Mouse (Mus musculus) telencephalon, adult 2 months (tissue): Measurements from ENCODE around the gene Gm21992.
"Not testable (repeated sequence)": the region's sequence is repeated elsewhere in the genome, so short reads cannot be mapped to it uniquely, and the experiment has no call there.

ENCODE experiments used
- DNase-seq: peaks from one replicate; pipeline ENCODE4 v3.0.0-alpha.2; 2011; ENCODE audit warnings: low read depth, low spot score

Gene Gm21992

DNA sequence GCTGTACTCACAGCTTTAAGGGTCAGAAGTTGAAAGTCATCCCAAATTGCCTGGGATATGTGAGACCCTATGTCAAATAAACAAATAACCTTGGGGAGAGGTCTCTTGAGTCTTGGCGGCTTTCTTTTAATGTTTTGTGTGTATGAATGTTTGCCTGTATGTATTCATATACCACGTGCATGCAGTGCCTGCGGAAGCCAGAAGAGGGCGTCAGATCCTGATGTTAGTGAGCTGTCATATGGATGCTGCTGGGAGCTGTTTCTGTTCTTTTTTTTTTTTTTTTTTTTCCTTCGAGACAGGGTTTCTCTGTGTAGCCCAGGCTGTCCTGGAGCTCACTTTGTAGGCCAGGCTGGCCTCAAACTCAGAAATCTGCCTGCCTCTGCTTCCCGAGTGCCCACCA, 1.6 kb upstream of the Gm21992 start:
- no peak for DNase-seq

DNA sequence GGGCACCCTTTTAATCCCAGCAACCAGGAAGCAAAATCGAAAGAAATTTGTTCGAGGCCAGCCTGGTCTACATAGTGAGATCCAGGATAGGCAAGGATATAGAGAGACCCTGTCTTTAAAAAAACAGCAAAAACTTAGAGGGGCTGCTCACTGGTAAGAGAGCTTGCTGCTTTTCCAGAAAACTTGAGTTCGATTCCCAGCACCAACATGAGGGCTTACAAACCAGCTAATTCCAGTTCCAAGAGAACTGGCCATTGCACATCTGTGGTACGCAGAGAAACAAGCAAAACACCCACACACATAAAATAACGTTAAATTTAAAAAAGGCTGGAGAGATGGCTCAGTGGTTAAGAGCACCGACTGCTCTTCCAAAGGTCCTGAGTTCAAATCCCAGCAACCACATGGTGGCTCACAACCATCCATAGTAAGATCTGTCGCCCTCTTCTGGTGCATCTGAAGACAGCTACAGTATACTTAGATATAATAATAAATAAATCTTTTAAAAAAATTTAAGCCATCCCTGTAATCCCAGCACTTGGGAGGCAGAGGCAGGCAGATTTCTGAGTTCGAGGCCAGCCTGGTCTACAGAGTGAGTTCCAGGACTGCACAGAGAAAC, 1.0 kb upstream of the Gm21992 start:
- DNase-seq: not testable (repeated sequence)

- no peak for DNase-seq
These were observed 464 bp upstream of the Gm21992 start for GRCm38 (mm10) chr19:4811909-4812242.

- no peak for DNase-seq
These were observed 708 bp downstream of the Gm21992 start for GRCm38 (mm10) chr19:4810746-4811062.

GRCm38 (mm10) chr19:4810309-4810708, 1.1 kb downstream of the Gm21992 start:
- DNase-seq: no peak

- DNase-seq: no peak
These were observed 8.1 kb downstream of the Gm21992 start for GRCm38 (mm10) chr19:4803283-4803682.

DNA sequence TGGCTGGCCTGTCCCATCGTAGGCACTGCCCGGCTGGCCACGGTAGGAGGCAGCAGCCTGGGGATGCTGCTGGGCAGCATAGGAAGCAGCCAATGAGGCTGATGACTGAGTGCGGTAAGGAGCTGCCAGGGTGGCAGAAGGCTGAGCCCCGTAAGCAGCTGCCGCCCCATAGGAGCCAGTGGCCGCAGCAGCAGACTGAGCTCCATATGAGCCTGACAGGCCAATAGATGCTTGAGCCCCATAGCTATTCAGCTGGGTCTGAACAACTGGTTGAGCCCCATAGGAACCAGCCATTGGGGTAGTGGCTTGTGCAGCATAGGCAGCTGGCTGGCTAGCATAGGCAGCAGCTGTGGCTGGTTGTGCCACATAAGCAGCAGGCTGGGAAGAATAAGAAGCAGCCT, 8.7 kb downstream of the Gm21992 start:
- DNase-seq: no peak

GRCm38 (mm10) chr19:4799083-4799482, 12.3 kb downstream of the Gm21992 start:
- DNase-seq: no peak

DNA sequence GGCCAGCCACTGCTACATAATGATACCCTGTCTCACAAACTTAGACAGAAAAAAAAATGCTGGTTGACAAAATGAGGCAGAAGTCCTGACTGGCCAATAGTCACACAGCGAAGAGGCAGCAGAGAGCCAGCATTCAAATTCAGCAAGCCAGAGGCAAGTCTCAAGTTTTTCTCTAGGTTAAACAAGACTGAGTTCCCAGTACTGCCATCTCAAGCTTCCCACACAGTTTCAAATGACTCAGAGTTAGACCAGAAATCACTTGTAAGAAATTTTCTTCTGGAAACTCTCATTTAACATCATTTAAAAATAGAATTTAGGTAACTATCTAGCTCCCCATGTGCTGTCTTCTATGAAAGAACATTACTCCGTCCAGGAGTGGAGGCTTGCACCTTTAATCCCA, 13.6 kb downstream of the Gm21992 start:
- DNase-seq: peak; percentile 51

- DNase-seq: no peak
These were observed 15.5 kb downstream of the Gm21992 start for GRCm38 (mm10) chr19:4795929-4796328.

- peak; percentile 99 for DNase-seq
These were observed 17.5 kb downstream of the Gm21992 start, which contains the start of gene Rbm4 for GRCm38 (mm10) chr19:4793831-4794422. Rbm4 (minus strand) TSS chr19:4793901.

- no peak for DNase-seq
These were observed 18.1 kb downstream of the Gm21992 start for GRCm38 (mm10) chr19:4793281-4793830.

- no peak for DNase-seq
These were observed 25.1 kb downstream of the Gm21992 start for GRCm38 (mm10) chr19:4786313-4786712.

GRCm38 (mm10) chr19:4785206-4785605, 26.2 kb downstream of the Gm21992 start:
- DNase-seq: no peak

- no peak for DNase-seq
These were observed 28.5 kb downstream of the Gm21992 start for GRCm38 (mm10) chr19:4782891-4783290.

- no peak for DNase-seq
These were observed 38.6 kb downstream of the Gm21992 start for GRCm38 (mm10) chr19:4772785-4773184.

DNA sequence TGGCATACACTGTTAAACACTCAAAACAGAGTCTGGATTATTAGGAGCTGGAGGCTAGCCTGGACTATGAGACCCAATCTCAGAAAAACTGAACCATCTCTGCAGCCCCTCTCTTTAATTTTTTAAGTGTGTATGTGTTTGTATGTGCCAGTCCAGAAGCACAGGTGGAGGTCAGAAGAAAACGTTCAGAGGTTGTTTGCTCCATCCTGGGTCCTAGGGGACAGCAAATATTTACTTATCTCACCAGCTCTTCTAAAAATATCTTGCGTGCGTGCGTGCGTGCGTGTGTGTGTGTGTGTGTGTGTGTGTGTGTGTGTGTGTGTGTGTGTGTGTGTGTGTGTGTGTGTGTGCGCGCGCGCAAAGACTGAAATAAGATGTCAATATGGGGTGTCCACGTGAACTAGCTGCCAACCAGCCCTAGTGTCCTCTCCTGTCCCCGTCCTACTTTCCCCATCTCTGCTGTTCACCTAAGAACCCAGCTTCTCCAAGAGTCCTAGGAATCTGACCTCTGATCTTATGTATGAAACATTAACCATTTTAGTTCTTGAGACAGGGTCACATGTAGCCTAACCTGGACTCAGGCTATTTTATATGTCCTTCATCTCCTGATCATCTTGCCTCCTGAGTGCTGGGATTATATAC, 43.8 kb downstream of the Gm21992 start:
- no peak for DNase-seq

DNA sequence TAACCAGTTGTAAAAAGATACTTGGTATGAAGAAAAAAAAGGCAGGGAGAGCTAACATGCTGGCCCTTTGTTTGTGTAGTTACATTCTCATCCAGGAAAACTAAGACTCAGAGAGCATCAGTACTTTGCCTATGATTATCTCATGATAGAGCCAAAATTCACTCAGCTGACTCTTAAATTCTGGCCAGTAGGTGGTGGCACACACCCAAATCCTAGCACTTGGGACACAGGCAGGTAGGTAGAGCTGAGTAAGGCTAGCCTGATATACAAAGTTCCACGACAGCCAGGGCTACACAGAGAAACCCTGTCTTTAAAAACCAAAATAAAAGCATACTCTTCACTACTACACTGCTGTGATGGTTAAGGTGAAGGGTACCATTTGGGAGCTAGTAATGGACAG, 48.5 kb downstream of the Gm21992 start:
- DNase-seq: no peak

GRCm38 (mm10) chr19:4760544-4760943, 50.9 kb downstream of the Gm21992 start:
- not testable (repeated sequence) for DNase-seq

GRCm38 (mm10) chr19:4756921-4757320, 54.5 kb downstream of the Gm21992 start:
- DNase-seq: no peak

- DNase-seq: peak; percentile 91
These were observed 55.1 kb downstream of the Gm21992 start, which contains the start of gene Rbm4b for GRCm38 (mm10) chr19:4756193-4756911. Rbm4b (plus strand) TSS chr19:4756497.

DNA sequence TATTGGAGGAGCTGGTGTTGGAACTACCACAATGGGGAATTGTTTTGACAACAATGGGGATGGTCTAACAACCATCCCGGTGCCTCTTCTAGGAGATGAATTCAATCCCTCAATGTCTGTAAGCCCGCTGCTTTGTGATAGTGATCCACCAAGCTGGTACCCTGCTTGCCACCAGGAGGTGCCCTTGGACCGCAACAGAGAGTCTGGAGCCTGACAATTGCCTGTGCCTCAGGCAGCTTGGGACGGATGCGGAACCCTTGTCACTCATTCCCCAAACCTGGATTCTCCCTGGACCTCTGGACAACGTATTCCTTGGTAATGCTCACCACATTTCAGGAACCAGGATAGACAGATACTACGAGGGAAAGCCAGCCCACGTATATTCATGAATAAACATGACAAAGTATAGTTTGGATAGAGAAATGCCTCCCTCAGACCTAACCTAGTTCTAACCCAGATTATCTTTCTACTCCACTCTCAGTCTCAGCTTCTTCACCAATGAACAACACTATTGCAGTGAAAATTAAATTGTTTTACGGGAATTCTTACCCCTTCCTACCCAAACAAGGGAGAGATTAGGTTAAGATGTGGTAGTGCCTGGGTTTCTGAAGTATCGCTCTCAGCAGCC, 55.7 kb downstream of the Gm21992 start:
- peak; percentile 79 for DNase-seq
